Mouse (Mus musculus): ENCODE results near the gene Hspa1l.

- no peak for TF ChIP-seq POLR2A (IDR thresholded peaks at IDR 0.05; ENCODE audit: borderline replicate concordance, insufficient read depth, low read length)
- no peak for TF ChIP-seq CTCF (IDR thresholded peaks at IDR 0.05; ENCODE audit: borderline replicate concordance, insufficient read depth, low read depth, low read length)
These were observed 24.1 kb downstream of the Hspa1l start for GRCm38 (mm10) chr17:34996411-34997141.
